Mouse (Mus musculus) ES-E14 (cell line): ENCODE results near the gene Polr2f. TPM values are rescaled to one million over a fixed set of nuclear protein-coding genes. Genes with fewer than 3 reads are reported as not detected.

Experiments
- DNase-seq: peaks from one replicate; pipeline ENCODE4 v3.0.0-alpha.2; 2013; ENCODE audit warnings: low read depth, low spot score
- H3K27ac ChIP-seq: 2 replicates; pipeline ENCODE4 v1.5.1; 2012; ENCODE audit warnings: low read depth, mild to moderate bottlenecking, low read length, moderate library complexity, mixed read lengths; ENCODE audit not compliant: poor library complexity, insufficient read depth, severe bottlenecking
- H3K36me3 ChIP-seq: 2 replicates; pipeline ENCODE4 v1.6.1; 2012; ENCODE audit warnings: mild to moderate bottlenecking, low read length, moderate library complexity, mixed read lengths; ENCODE audit not compliant: control insufficient read depth, poor library complexity, insufficient read depth, severe bottlenecking
- H3K4me1 ChIP-seq, 2 experiments: fragments of 150-350 bp in 1 of 2; sonication (generic) in 1 of 2; 2 replicates each; pipeline ENCODE4 v1.6.1; 2012; ENCODE audit warnings: low read length in 2 of 2, mild to moderate bottlenecking in 1 of 2, mixed read lengths in 1 of 2; ENCODE audit not compliant: control insufficient read depth in 2 of 2, insufficient read depth in 2 of 2, poor library complexity in 1 of 2
- H3K4me3 ChIP-seq, 2 experiments: fragments of 150-350 bp in 1 of 2; sonication (generic) in 1 of 2; 2 replicates each; pipeline ENCODE4 v1.5.1; 2012; ENCODE audit warnings: low read length in 2 of 2, low read depth in 1 of 2, mild to moderate bottlenecking in 1 of 2, mixed read lengths in 1 of 2; ENCODE audit not compliant: insufficient read depth in 1 of 2, poor library complexity in 1 of 2, severe bottlenecking in 1 of 2
- H3K9ac ChIP-seq: 2 replicates; pipeline ENCODE4 v1.6.1; 2012; ENCODE audit warnings: low read depth, mild to moderate bottlenecking, low read length, mixed read lengths; ENCODE audit not compliant: poor library complexity, insufficient read depth, severe bottlenecking
- H3K9me3 ChIP-seq: fragments of 150-350 bp; sonication (generic); 2 replicates; pipeline ENCODE4 v1.6.1; 2012; ENCODE audit warnings: low read depth, mild to moderate bottlenecking, low read length; ENCODE audit not compliant: control insufficient read depth, insufficient read depth
- CHD2 ChIP-seq: IDR thresholded peaks from 2 replicates; pipeline ENCODE4 v1.6.1; 2014; ENCODE audit warnings: mild to moderate bottlenecking, low read depth, low read length, inconsistent platforms
- HCFC1 ChIP-seq: IDR thresholded peaks from 2 replicates; pipeline ENCODE4 v1.6.1; 2012; ENCODE audit warnings: low read length, inconsistent platforms, borderline replicate concordance; ENCODE audit not compliant: insufficient read depth
- MAFK ChIP-seq: IDR thresholded peaks from 2 replicates; pipeline ENCODE4 v1.6.1; 2014; ENCODE audit warnings: mild to moderate bottlenecking, low read depth, low read length, inconsistent platforms; ENCODE audit not compliant: insufficient read depth
- ZC3H11A ChIP-seq: IDR thresholded peaks from 2 replicates; pipeline ENCODE4 v1.6.1; 2012; ENCODE audit warnings: low read depth, mild to moderate bottlenecking, inconsistent platforms, low read length, borderline replicate concordance
- ZNF384 ChIP-seq: IDR thresholded peaks from 2 replicates; pipeline ENCODE4 v1.6.1; 2012; ENCODE audit warnings: low read depth, low read length, inconsistent platforms
- in situ Hi-C, 2 experiments: fragments of 600-800 bp; cut with MboI; formaldehyde crosslinking; loops; one replicate each; pipeline ENCODE4 v1.15.1; 2025; ENCODE audit warnings: low sequenced_read_pairs in 2 of 2, inconsistent platforms in 1 of 2; ENCODE audit not compliant: unreplicated experiment in 2 of 2
- total RNA-seq: library from RNA; depleted of rRNA; stranded (reverse); fragments of 300-350 nt; gene quantifications from 2 replicates; pipeline ENCODE4 v1.2.3, GENCODE M21; 2012

Polr2f gene
- total RNA-seq, 1 experiment = 238 TPM

GRCm38 (mm10) chr15:79122546-79122945, 18.3 kb upstream of the Polr2f start:
- peaks cover 0 to 7% of the 10 kb centered on the region in 2 experiments; a peak in 1 of 4 replicates for H3K4me1 ChIP-seq
- no peak overlapping the region for H3K9ac ChIP-seq
- H3K4me3 ChIP-seq = no peak overlapping the region
- no peaks in the 10 kb centered on the region for H3K9me3 ChIP-seq
- DNase-seq = no peak
- peaks cover 5% of the 10 kb centered on the region; the same call in 1 of the 2 replicates for H3K36me3 ChIP-seq
- H3K27ac ChIP-seq = no peak overlapping the region
- TF ChIP-seq MAFK = no peak
- TF ChIP-seq CHD2 = no peak
- TF ChIP-seq HCFC1 = no peak
- no peak for TF ChIP-seq ZNF384
- no peak for TF ChIP-seq ZC3H11A
- in situ Hi-C loops = no loop called here

- Histone ChIP-seq H3K4me3 (no peak overlapping the region), H3K9me3 (no peaks in the 10 kb centered on the region), H3K36me3 (peaks cover 6% of the 10 kb centered on the region; the same call in 1 of the 2 replicates), H3K4me1 (peaks cover 0 to 7% of the 10 kb centered on the region in 2 experiments; a peak in 1 of 4 replicates), H3K9ac (no peak overlapping the region), H3K27ac (no peak overlapping the region)
- TF ChIP-seq ZC3H11A = no peak
- no peak for TF ChIP-seq HCFC1
- no peak for TF ChIP-seq CHD2
- no peak for TF ChIP-seq ZNF384
- TF ChIP-seq MAFK = no peak
- in situ Hi-C loops = no loop called here
- no peak for DNase-seq
These were observed 17.1 kb upstream of the Polr2f start for GRCm38 (mm10) chr15:79123751-79124150.

GRCm38 (mm10) chr15:79124331-79124875, 16.4 kb upstream of the Polr2f start:
- in situ Hi-C loops = no loop called here
- no peak for DNase-seq
- H3K27ac ChIP-seq = no peak overlapping the region

GRCm38 (mm10) chr15:79126217-79126932, 14.4 kb upstream of the Polr2f start:
- in situ Hi-C loops = no loop called here
- H3K36me3 ChIP-seq = peaks cover 6% of the 10 kb centered on the region; the same call in 1 of the 2 replicates
- peak; percentile 83 for DNase-seq
- no peak overlapping the region for H3K9ac ChIP-seq
- no peak overlapping the region for H3K27ac ChIP-seq
- no peaks in the 10 kb centered on the region for H3K9me3 ChIP-seq
- H3K4me3 ChIP-seq = no peak overlapping the region; a peak in 1 of 4 replicates
- H3K4me1 ChIP-seq = peaks cover 0 to 2% of the 10 kb centered on the region in 2 experiments; a peak in 2 of 4 replicates
- TF ChIP-seq CHD2 (no peak), HCFC1 (no peak), ZNF384 (no peak), ZC3H11A (no peak), MAFK (no peak)

More at GRCm38 (mm10) chr15:79124331-79124875, 16.4 kb upstream of the Polr2f start:
- Histone ChIP-seq H3K4me1 (peaks cover 0 to 7% of the 10 kb centered on the region in 2 experiments; a peak in 1 of 4 replicates), H3K4me3 (no peak overlapping the region), H3K9ac (no peak overlapping the region), H3K9me3 (no peaks in the 10 kb centered on the region), H3K36me3 (peaks cover 6% of the 10 kb centered on the region; the same call in 1 of the 2 replicates)
- TF ChIP-seq ZNF384 (no peak), HCFC1 (no peak), MAFK (no peak), CHD2 (no peak)
